8 mouse cellular contexts compared by ENCODE assay signal in genomic region chr9:14173631-14174323, GRCm38 (mm10).
DNase-seq lines count a peak whose midpoint lies in the region; ATAC-seq lines count a peak whose summit lies in the region.

No protein-coding gene starts in this region.

- no peak overlapping the region for H3K4me3 ChIP-seq in midbrain, embryonic 15.5 days

- peaks cover 34% of the 10 kb centered on the region for H3K4me1 ChIP-seq in midbrain, embryonic 15.5 days

- WGBS in midbrain, embryonic 15.5 days: 11% methylated on average over 11 of the region's 11 CpGs

- peak overlapping the region; percentile 65 for H3K27ac ChIP-seq in midbrain, embryonic 15.5 days

- ATAC-seq in inflammation-experienced regulatory T-cells, adult 6 months: peak; percentile 34
- peak; percentile 91 for ATAC-seq in midbrain, embryonic 15.5 days (replicated peaks)

- peak overlapping the region; percentile 11 for H3K4me2 ChIP-seq in midbrain, embryonic 15.5 days

- DNase-seq in layer of hippocampus, adult 11-12 months (ENCODE audit: low spot score): peak; percentile 34
- no peak for DNase-seq in layer of hippocampus, adult 9-10 months (ENCODE audit: low spot score)
- DNase-seq in embryo, embryonic 9.5 days (ENCODE audit: extremely low spot score): peak; percentile 13
- DNase-seq in gastrocnemius, postnatal 36 days: peak; percentile 51 to 56
- DNase-seq in left cerebral cortex, adult 8-10 months (ENCODE audit: low spot score in 2 of 2): peak; percentile 18 to 37
- DNase-seq in urinary bladder, postnatal 25 days (ENCODE audit: low spot score): peak; percentile 37

- no peaks in the 10 kb centered on the region for H3K27me3 ChIP-seq in midbrain, embryonic 15.5 days (replicated peaks)

- H3K9me3 ChIP-seq in midbrain, embryonic 15.5 days: no peaks in the 10 kb centered on the region

- H3K36me3 ChIP-seq in midbrain, embryonic 15.5 days (replicated peaks): no peaks in the 10 kb centered on the region

- no peak overlapping the region for H3K9ac ChIP-seq in midbrain, embryonic 15.5 days

- intact Hi-C loops in gastrocnemius, postnatal 36 days (cut with DNase I): no loop called here
